Mouse (Mus musculus): ENCODE data around the gene Rbm26. TPM values are rescaled to one million over a fixed set of nuclear protein-coding genes. Genes with fewer than 3 reads are reported as not detected.

The Rbm26 gene
- polyA plus RNA-seq, 1 experiment from 2014 or later, result 30.0 TPM

DNA sequence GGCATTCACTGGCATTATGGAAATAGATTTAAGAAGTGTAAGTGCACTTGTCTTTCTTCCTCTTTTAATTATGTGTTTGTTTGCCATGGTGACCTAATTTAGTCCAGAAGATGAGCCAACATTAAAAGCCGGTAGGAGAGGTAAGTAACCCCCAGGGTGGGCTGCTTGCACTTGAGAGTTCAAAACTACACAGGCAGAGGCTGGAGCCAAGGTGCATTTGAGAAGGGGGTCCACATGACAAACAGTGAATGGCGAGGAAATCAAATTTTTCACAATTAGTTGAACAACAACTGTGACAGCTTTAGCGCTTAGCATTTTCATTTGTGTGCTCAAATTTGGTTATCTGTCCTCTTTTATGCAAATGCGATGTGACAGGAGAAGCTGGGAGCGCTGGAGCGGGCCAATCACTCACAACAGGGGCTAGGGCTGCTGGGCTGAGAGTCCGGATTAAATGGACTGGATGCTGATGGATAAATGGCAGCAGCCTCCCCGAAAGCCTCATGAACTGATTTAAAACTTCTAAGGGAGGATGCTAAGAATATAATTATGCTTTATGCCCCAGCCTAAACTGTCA lies 92.3 kb downstream of the Rbm26 start:
- Histone ChIP-seq H3K4me1 (no peaks in the 10 kb centered on the region), H3K9ac (no peak overlapping the region), H3K4me3 (no peak overlapping the region), H3K9me3 (no peaks in the 10 kb centered on the region), H3K4me2 (no peak overlapping the region), H3K27me3 (no peaks in the 10 kb centered on the region), H3K27ac (no peak overlapping the region), H3K36me3 (no peaks in the 10 kb centered on the region)
- ATAC-seq (ENCODE audit: insufficient number of reproducible peaks, low FRiP score, low TSS enrichment, low read depth), result no peak
- 61% methylated on average over 8 of the region's 8 CpGs for WGBS

DNA sequence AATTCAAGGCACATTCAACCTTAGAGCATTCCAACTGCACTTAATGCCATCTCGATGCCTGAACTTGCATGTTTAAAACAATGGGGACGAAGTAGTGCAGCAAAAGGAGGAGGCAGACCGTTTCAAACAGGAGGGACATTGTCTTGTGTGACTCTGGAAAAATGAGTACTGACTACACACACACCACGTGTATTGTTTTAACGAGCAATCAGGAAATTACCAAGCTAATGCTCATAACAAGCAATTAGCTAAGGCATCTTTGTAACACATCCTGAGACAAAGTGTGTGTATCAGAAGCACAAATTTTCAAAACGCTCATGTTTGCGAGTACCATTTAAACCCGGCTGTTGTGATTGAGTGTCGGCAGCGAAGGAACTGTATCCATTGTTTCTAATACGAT lies 93.0 kb downstream of the Rbm26 start:
- Histone ChIP-seq H3K36me3 (no peaks in the 10 kb centered on the region), H3K9ac (no peak overlapping the region), H3K27me3 (no peaks in the 10 kb centered on the region), H3K9me3 (no peaks in the 10 kb centered on the region), H3K4me3 (no peak overlapping the region), H3K4me2 (no peak overlapping the region), H3K4me1 (no peaks in the 10 kb centered on the region), H3K27ac (no peak overlapping the region)
- no peak for ATAC-seq (ENCODE audit: insufficient number of reproducible peaks, low FRiP score, low TSS enrichment, low read depth)
- WGBS, result 75% methylated on average over 11 of the region's 11 CpGs

GRCm38 (mm10) chr14:105074776-105075175 lies 102.4 kb downstream of the Rbm26 start:
- Histone ChIP-seq H3K4me3 (no peak overlapping the region), H3K9ac (no peak overlapping the region), H3K27ac (no peak overlapping the region), H3K27me3 (no peaks in the 10 kb centered on the region), H3K9me3 (no peaks in the 10 kb centered on the region), H3K4me2 (no peak overlapping the region), H3K4me1 (no peaks in the 10 kb centered on the region), H3K36me3 (no peaks in the 10 kb centered on the region)
- 88% methylated on average over 2 of the region's 2 CpGs for whole genome bisulfite sequencing
- ATAC-seq (ENCODE audit: insufficient number of reproducible peaks, low FRiP score, low TSS enrichment, low read depth), result no peak

DNA sequence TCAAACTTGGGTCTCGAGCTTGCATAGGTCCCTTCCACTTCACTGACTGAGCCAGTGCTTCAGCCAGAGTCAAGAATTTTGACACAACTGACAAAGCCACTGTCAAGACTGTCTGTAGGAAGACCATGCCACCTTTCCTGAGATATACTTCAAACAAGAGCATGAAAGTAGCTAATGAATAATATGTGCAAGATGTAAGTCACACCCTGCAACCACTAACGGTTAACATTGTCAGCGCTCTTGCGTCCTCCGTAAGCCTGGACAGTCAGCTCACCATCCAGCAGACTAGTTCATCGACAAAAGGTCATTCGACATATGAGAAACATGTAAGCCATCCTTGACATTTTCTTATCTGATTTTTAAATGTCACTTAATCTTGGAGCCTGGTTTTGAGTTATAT lies 102.8 kb downstream of the Rbm26 start:
- Histone ChIP-seq H3K4me1 (no peaks in the 10 kb centered on the region), H3K27ac (no peak overlapping the region), H3K4me2 (no peak overlapping the region), H3K27me3 (no peaks in the 10 kb centered on the region), H3K36me3 (no peaks in the 10 kb centered on the region), H3K9ac (no peak overlapping the region), H3K4me3 (no peak overlapping the region), H3K9me3 (no peaks in the 10 kb centered on the region)
- no peak for ATAC-seq (ENCODE audit: insufficient number of reproducible peaks, low FRiP score, low TSS enrichment, low read depth)
- WGBS, result 92% methylated on average over 7 of the region's 7 CpGs

DNA sequence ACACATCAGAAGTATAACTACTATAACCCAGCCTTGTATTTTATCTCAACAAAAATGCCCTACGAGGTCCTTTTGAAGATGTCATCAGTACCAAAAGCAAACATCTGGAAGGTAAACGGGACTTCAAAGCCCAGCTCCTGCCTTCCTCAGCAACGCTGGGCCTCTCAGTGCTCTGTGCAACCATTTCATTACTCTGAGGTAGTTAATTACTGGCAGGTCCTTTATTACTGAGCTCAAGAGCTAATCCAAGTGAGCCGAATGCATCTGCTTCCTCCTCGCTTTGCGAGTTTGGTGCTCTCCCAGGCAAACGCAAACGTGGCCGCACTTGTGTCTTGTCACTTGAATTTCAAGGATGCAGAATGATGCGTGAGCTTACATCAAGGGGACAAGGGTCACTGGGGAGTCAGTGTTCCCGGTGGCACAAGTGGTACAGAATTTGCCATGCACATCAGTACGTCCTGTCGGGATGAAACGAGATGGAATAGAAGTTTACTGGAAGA lies 106.1 kb downstream of the Rbm26 start:
- Histone ChIP-seq H3K27me3 (no peaks in the 10 kb centered on the region), H3K9ac (no peak overlapping the region), H3K4me1 (no peaks in the 10 kb centered on the region), H3K27ac (no peak overlapping the region), H3K4me3 (no peak overlapping the region), H3K4me2 (no peak overlapping the region), H3K9me3 (no peaks in the 10 kb centered on the region), H3K36me3 (no peaks in the 10 kb centered on the region)
- no peak for ATAC-seq (ENCODE audit: insufficient number of reproducible peaks, low FRiP score, low TSS enrichment, low read depth)
- 28% methylated on average over 14 of the region's 14 CpGs for WGBS

DNA sequence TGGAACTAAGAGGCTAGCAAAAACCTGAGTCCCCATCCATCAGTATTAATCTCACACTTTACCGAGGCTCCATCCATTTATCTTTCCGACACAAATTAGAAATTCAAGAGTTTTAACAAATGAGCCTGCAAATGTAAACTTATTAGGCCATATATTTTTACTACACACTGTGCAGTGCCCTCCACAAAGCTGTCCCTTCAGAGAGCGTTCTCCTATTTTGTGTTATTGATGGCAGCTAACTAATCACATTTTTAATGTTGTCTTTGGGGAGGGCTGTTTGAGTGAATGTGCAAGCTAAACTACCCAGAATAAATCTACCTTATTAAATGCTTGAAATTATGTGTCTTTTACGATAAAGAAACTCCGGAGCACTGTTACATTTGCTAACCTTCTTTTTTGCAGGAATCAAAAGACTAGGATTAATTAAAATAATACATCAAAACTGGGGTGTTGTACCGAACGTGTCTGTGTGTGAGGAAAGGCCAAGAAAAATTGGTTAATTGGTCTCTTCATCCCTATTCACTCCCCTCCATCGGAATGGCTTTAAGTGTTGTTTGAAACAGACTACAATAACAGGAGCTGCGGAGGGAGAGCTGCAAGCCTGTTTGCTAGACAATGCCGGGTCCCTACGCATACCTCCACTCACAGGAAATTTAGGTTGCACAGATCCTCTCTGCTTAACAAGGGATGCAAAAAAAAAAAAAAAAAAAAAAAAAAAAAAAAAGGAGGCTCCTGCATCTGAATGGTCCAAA lies 106.7 kb downstream of the Rbm26 start:
- no peaks in the 10 kb centered on the region for H3K4me1 ChIP-seq
- 27% methylated on average over 11 of the region's 11 CpGs for WGBS
- H3K36me3 ChIP-seq, result no peaks in the 10 kb centered on the region
- H3K27me3 ChIP-seq, result no peaks in the 10 kb centered on the region
- no peak for ATAC-seq (ENCODE audit: insufficient number of reproducible peaks, low FRiP score, low TSS enrichment, low read depth)
- no peak overlapping the region for H3K4me2 ChIP-seq
- no peak overlapping the region for H3K9ac ChIP-seq
- no peak overlapping the region for H3K4me3 ChIP-seq
- H3K27ac ChIP-seq, result no peak overlapping the region
- H3K9me3 ChIP-seq, result no peaks in the 10 kb centered on the region

- 84% methylated on average over 5 of the region's 5 CpGs for WGBS
- no peak for ATAC-seq (ENCODE audit: insufficient number of reproducible peaks, low FRiP score, low TSS enrichment, low read depth)
- Histone ChIP-seq H3K36me3 (no peaks in the 10 kb centered on the region), H3K4me2 (no peak overlapping the region), H3K4me3 (no peak overlapping the region), H3K4me1 (no peaks in the 10 kb centered on the region), H3K27me3 (no peaks in the 10 kb centered on the region), H3K27ac (no peak overlapping the region), H3K9ac (no peak overlapping the region), H3K9me3 (no peaks in the 10 kb centered on the region)
Measured at GRCm38 (mm10) chr14:105068060-105068459, 109.1 kb downstream of the Rbm26 start.

- H3K9ac ChIP-seq, result no peak overlapping the region
- WGBS, result 86% methylated on average over 1 of the region's 1 CpGs
- ATAC-seq (ENCODE audit: insufficient number of reproducible peaks, low FRiP score, low TSS enrichment, low read depth), result no peak
Measured at GRCm38 (mm10) chr14:105064243-105064642, 112.9 kb downstream of the Rbm26 start.

GRCm38 (mm10) chr14:105061230-105061629 lies 115.9 kb downstream of the Rbm26 start:
- no peaks in the 10 kb centered on the region for H3K27me3 ChIP-seq
- no peak overlapping the region for H3K9ac ChIP-seq
- H3K9me3 ChIP-seq, result no peaks in the 10 kb centered on the region
- no peaks in the 10 kb centered on the region for H3K4me1 ChIP-seq
- no peak overlapping the region for H3K4me2 ChIP-seq
- no peak overlapping the region for H3K27ac ChIP-seq
- WGBS, result 64% methylated on average over 2 of the region's 2 CpGs
- ATAC-seq (ENCODE audit: insufficient number of reproducible peaks, low FRiP score, low TSS enrichment, low read depth), result no peak
- H3K36me3 ChIP-seq, result no peaks in the 10 kb centered on the region
- no peak overlapping the region for H3K4me3 ChIP-seq

More at GRCm38 (mm10) chr14:105064243-105064642, 112.9 kb downstream of the Rbm26 start:
- Histone ChIP-seq H3K27ac (no peak overlapping the region), H3K36me3 (no peaks in the 10 kb centered on the region), H3K4me2 (no peak overlapping the region), H3K4me1 (no peaks in the 10 kb centered on the region), H3K9me3 (no peaks in the 10 kb centered on the region), H3K4me3 (no peak overlapping the region), H3K27me3 (no peaks in the 10 kb centered on the region)

DNA sequence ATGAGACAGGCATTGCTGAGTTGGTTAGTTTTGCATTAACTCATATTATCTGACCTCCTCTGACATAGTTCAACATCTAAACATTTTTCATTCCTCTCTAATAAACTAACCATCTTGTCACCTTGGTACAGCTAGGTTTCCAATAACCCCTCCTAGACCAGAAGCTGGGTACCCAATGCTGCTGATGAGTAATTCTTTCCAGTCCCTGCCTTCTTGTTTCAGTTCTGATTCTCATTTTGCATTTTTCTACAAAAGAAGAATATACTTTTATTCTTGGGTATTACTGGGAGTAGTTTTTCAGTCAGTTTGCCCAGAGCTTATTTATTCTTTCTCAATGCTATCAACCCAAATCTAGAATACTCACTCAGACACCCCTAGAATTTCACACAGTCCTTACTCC lies 119.2 kb downstream of the Rbm26 start:
- Histone ChIP-seq H3K27me3 (no peaks in the 10 kb centered on the region), H3K9me3 (no peaks in the 10 kb centered on the region), H3K27ac (no peak overlapping the region), H3K4me1 (no peaks in the 10 kb centered on the region), H3K4me2 (no peak overlapping the region), H3K9ac (no peak overlapping the region), H3K4me3 (no peak overlapping the region), H3K36me3 (no peaks in the 10 kb centered on the region)
- no peak for ATAC-seq (ENCODE audit: insufficient number of reproducible peaks, low FRiP score, low TSS enrichment, low read depth)

All from limb, embryonic 15.5 days (tissue).